Mouse (Mus musculus): Measurements from ENCODE around the gene 9130213A22Rik.

Gene 9130213A22Rik

GRCm38 (mm10) chr11:69074776-69075069 is 47.7 kb downstream of the 9130213A22Rik start:
- DNase-seq (ENCODE audit: low spot score): no peak

GRCm38 (mm10) chr11:69073951-69074775 is 48.2 kb downstream of the 9130213A22Rik start:
- peak; percentile 64 for DNase-seq (ENCODE audit: low spot score)

- peak; percentile 97 for DNase-seq (ENCODE audit: low spot score)
Observed at GRCm38 (mm10) chr11:69073065-69073888, 49.1 kb downstream of the 9130213A22Rik start.

GRCm38 (mm10) chr11:69072666-69073064 is 49.7 kb downstream of the 9130213A22Rik start:
- DNase-seq (ENCODE audit: low spot score): no peak

GRCm38 (mm10) chr11:69072234-69072633 is 50.2 kb downstream of the 9130213A22Rik start:
- no peak for DNase-seq (ENCODE audit: low spot score)

GRCm38 (mm10) chr11:69071262-69071661 is 51.1 kb downstream of the 9130213A22Rik start:
- DNase-seq (ENCODE audit: low spot score): no peak

GRCm38 (mm10) chr11:69070590-69071222 is 51.7 kb downstream of the 9130213A22Rik start, which contains the start of gene Tmem107:
Gene Tmem107 (plus strand): TSS chr11:69070806.
- peak; percentile 90 for DNase-seq (ENCODE audit: low spot score)

GRCm38 (mm10) chr11:69070093-69070492 is 52.3 kb downstream of the 9130213A22Rik start:
- DNase-seq (ENCODE audit: low spot score): no peak

Data from adipocyte (in vitro differentiated cells).